Mouse (Mus musculus): Measurements from ENCODE around the gene Utf1. TPM values are rescaled to one million over a fixed set of nuclear protein-coding genes. Genes with fewer than 3 reads are reported as not detected.

Gene Utf1
- not detected for total RNA-seq (2021)
- long read RNA-seq, experiment 1, result 0 reads
- long read RNA-seq, experiment 2, result 0 reads

DNA sequence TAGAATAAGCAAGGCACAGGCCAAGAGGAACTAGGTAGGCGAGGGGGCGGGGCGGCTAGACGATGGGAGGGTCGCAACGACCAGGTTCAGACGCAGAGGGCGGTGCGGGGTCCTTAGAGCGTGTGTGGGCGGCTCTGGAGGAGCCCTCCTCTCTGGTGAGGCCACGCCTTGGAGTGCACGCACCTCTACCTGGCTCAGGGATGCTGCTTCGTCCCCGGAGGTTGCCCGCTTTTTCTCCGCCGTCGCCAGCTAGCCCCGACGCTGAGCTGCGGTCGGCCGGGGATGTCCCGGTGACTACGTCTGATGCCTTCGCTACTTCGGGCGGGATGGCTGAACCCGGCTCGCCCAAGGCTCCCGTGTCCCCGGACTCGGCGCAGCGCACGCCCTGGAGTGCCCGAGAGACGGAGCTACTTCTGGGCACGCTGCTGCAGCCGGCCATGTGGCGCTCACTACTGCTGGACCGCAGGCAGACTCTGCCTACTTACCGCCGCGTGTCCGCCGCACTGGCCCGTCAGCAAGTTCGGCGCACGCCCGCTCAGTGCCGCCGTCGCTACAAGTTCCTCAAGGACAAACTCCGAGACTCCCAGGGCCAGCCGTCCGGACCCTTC lies at the start of gene Utf1:
Utf1 (plus strand) TSS at position 116 of the 608 bp plus-strand sequence.
- no peak for DNase-seq (ENCODE audit: low spot score in 2 of 2)

GRCm38 (mm10) chr7:139894655-139895557 lies 48.7 kb upstream of the Utf1 start, which contains the start of gene Kndc1:
TSS of gene Kndc1 (plus strand) at chr7:139894696.
- DNase-seq (ENCODE audit: low spot score in 2 of 2), result no peak

DNA sequence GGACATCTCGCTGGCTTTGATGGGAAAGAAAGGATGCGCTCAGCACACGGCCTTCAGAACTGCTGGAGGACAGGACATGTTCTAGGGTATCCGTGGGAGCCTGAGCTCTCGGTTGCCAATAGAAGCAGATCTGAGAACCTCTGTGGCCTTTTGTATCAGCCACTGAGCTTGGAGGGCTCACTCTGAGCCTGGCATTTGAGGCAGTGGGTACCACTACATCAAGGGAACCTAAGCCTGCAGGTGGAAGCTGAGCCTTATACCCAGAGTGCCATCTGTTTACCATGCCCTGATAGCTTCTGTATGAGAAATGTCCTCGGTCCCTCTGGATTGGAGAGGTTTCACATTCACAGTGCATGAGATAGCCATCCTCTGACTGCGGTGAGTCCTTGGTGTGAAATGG lies 47.3 kb upstream of the Utf1 start:
- no peak for DNase-seq (ENCODE audit: low spot score in 2 of 2)

DNA sequence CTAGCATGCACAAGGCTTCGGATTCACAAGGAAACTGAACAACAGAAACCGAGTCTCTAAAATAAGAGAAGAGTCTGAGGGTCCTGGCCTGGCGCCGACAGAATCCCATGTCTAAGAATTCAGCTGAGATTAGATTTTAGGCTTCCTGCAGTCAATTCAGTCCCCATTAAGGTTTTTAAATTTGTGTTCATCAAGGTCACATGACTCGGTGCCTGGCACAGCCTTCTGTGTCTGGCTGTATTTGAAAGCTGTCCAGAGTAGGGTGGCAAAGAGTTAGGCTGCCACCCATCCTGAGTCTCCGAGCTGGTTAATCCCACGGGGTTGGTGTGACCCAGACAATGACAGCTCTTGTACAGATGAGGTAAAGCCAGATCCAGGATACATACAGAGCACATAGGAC lies 46.8 kb upstream of the Utf1 start:
- DNase-seq (ENCODE audit: low spot score in 2 of 2), result no peak

DNA sequence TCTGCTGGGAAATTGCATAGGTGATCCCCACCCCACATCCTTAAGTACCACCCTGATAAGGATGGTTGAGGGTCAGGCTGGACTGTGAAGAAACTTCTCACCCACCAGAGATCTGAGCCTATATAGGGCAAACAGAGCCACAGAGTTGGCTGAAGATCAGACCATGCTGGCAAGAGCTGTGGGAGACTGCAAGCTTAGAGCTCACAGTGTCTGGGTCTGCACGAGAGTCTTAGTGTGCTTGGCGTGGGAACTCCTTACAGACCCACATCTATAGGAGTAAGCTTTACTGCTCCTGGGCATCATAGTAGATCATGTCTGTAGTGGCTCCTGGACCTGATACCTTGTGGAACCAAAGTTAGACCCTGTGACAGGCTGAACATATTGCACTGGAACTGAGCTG lies 45.0 kb upstream of the Utf1 start:
- DNase-seq (ENCODE audit: low spot score in 2 of 2), result no peak

DNA sequence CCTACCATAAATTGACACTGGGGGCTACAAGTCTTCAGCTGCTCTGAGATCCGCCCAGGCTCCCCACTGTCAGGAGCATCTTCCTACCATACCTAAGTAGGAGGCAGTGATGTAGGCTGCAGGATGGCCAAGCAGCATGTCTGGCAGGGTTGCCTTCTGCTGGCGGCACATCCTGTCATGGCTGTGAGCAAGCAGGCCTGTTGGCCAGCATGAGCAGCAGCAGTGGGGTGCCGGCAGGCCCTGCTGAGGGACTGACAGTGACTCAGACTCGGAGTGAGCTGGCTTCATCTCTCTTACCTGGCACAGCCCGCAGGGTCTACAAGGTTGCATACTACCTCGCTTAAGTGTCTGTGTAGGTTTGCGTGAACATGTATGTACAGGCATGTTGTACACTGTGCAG lies 44.1 kb upstream of the Utf1 start:
- DNase-seq (ENCODE audit: low spot score in 2 of 2), result no peak

- DNase-seq (ENCODE audit: low spot score in 2 of 2), result no peak
These were observed 43.1 kb upstream of the Utf1 start for GRCm38 (mm10) chr7:139900456-139900855.

GRCm38 (mm10) chr7:139900896-139901295 lies 42.7 kb upstream of the Utf1 start:
- DNase-seq (ENCODE audit: low spot score in 2 of 2), result no peak

GRCm38 (mm10) chr7:139901981-139902380 lies 41.6 kb upstream of the Utf1 start:
- DNase-seq (ENCODE audit: low spot score in 2 of 2), result no peak

DNA sequence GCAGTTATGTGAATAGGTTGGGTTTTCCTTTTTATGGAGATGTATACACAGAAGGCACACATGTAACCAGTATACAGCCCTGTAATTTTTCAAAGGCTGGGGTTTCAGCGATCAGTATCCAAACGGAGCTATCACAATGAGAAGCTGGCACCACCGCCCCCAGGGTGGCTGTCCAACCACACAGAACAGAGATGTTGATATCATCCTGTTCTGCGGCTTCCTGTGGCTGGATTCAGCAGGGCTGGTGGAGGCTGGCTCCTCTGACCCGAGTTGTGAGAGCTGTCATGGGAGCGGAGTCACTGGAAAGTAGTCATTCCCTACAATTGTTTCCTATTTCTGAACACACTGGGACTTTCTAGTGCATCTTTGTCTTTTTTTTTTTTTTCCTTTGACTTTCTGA lies 38.3 kb upstream of the Utf1 start:
- DNase-seq (ENCODE audit: low spot score in 2 of 2), result no peak

DNA sequence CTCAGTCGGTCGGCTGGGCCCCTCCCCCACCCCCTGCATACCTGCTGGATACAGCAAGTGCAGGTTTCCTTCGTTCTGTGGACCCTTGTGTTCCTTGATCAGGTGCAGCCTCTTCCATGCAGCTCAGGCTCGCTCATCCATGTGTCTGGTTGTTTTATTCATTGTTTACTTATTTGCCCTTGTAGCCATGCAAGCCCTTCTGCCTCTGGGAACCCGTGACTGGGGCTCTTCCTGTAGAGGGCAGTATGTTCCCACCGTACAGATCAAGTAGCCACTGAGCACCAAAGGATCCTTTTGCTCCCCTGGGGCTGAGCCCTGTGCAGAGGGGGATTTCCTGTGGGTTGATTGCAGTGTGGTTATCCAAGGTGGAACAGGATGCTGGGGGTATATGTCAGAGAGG lies 37.9 kb upstream of the Utf1 start:
- no peak for DNase-seq (ENCODE audit: low spot score in 2 of 2)

GRCm38 (mm10) chr7:139908176-139908575 lies 35.4 kb upstream of the Utf1 start:
- DNase-seq (ENCODE audit: low spot score in 2 of 2), result no peak

DNA sequence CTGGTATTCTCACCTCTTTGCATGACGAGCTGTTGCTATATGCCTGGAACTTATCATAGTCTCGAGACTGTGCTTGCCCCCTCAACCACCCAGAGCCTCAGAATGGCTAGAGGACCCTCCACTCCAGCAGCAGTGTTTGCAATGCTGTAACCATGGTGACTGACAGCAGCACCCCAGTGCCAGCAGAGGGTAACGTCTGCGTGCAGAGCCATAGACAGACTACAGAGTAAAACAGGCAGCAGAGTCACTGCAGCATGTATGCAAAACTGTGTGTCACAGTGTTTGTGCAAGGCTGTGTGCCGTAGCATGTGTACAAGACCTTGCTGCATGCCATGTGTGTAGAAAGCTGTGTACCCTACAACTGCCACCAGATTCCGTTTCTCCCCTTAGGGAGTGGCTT lies 34.1 kb upstream of the Utf1 start:
- no peak for DNase-seq (ENCODE audit: low spot score in 2 of 2)

DNA sequence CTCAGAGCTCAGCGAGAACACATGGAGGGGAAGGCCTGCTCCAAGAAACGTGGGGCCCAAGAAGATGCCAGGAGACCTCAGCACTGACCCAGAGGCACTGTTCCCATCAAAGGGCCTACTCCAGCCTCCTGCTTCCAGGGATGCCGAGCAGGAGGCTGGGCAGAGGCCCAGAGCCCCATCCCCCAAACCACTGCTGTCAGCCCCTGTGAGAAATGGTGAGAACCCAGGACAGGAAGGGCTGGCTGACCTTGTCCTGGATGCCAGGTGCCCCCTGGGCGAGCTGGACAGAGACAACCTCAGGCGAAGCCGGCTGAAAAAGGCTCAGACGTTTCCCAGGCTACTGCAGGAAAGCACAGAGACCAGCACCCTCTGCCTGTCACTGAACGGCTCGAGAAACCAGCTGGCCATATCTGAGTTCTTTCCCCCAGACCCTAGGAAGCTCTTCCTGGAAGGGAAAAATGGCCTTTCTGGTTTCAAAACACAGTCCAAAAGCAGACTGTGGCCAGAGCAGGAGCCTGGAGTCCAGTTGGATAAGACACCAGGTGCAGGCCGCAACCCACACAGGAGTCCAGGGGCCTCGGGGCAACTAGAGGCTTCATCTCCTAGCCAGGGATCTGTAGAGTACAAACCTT lies 33.3 kb upstream of the Utf1 start:
- DNase-seq (ENCODE audit: low spot score in 2 of 2), result no peak

DNA sequence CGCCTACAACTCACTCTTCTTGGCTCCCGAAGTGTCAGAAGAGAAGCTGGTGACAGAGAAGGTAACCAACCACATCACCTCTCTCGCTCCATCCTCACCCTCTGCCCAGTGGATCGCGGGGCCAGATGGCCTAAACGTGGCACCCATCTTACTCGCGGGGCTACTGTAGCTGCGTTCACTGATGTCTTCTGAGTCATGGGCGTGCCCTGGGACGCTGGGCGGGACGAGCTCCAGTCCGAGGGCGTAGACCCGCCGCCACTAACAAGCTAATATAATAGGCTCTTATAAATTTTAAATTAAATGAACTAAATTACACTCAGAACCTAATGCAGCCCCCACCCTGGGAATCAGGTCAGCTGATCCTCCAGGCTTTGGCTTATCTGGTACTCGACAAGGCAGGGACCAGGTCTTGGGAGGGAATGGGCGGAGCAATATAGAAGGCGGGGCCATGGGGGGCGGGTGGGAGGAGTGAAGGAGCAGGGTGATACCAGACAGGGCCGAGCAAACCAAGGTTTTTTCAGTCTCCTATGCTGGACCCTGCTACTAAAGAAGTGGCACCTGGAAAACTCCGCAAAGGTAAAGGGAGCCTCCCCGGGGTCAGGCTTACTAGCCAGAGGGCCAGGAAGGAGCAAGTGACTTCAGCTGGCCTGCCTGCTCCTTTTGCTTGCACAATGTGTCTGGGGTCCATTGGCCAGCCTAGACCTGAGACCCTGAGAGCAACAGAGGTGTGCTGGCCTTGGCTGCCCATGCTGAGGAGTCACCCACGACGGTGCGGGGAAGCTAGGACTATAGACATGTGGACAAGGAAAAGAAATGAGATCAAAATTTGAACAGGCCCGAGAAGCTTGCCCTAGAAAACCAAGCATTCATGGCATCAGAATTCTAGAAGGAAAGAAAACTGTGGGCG lies 29.2 kb upstream of the Utf1 start:
- no peak for DNase-seq (ENCODE audit: low spot score in 2 of 2)

- DNase-seq (ENCODE audit: low spot score in 2 of 2), result no peak
These were observed 27.8 kb upstream of the Utf1 start for GRCm38 (mm10) chr7:139915646-139916257.

DNA sequence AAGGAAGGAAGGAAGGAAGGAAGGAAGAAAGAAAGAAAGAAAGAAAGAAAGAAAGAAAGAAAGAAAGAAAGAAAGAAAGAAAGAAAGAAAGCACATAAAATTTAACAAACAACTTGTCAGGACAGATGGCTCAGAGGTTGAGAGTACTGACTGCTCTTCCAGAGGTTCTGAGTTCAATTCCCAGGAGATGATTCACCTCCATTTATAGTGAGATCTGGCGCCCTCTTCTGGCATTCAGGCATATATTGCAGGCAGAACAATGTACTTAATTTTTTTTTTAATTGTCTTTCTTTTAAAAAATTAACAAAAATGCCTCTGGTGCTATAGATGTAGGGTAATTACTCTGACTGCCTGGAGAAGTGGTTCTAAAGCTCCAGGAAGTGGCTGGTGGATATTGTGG lies 27.2 kb upstream of the Utf1 start:
- no peak for DNase-seq (ENCODE audit: low spot score in 2 of 2)

DNA sequence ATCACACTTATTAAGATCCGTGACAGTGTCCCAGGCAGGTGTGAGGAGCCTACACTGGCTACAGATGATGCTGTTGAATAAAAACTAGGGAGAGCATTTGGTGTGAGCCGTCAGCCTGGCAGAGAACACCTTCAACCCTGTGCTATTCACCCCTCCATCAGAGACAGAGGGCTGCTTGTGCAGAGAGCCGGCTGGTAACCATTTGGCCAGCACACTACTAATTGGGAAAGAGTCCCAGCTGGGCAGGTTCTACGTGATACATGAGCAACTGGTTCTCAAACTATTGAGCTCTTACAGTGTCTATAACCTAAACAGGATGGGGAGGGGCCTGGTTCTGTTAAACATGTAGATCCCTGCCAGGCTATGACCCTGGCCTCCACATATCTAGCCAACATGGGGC lies 25.3 kb upstream of the Utf1 start:
- DNase-seq (ENCODE audit: low spot score in 2 of 2), result no peak

DNA sequence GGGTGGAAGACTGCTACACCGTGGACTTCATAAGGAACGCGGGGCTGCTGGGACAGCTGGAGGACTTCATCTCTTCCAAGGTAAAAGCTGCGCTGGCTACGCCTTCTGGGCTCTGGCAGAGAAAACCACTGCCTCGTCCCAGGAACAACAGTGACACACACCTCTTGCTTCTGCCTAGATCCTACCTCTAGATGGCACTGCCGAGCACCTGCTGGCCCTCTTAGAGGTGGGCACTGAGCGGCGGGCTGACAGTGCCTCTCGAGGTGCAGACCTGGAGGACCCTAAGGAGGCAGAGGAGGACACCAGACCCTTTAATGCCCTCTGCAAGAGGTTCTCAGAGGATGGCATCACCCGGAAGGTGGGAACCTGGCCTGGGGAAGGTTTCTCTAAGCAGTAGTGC lies 12.9 kb upstream of the Utf1 start:
- peak in 1 of 2 experiments; percentile 29 for DNase-seq (ENCODE audit: low spot score in 2 of 2)

- DNase-seq (ENCODE audit: low spot score in 2 of 2), result no peak
These were observed 6.9 kb upstream of the Utf1 start for GRCm38 (mm10) chr7:139936705-139937104.

DNA sequence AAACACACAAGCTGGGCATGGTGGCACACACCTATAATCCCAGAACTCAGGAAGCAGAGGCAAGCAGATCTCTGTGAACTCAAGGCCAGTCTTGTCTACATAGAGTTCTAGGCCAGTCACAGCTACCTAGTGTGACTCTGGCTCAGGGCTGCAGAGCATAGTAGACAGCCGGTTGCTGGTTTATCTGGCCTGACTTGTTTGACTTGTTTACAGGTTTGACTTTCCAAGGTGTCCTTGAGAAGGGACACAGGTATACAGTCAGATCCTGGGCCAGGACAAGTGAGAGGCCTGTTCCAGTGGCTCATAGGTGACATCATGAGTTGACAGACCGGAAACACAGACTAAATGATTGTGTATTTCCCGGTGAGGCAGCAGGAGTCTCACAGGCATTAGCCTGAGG lies 6.5 kb upstream of the Utf1 start:
- no peak for DNase-seq (ENCODE audit: low spot score in 2 of 2)

Data from adrenal gland, postnatal 4 days (tissue).